Mouse (Mus musculus): ENCODE data around the gene Gm13276.
"Not testable (repeated sequence)": the region's sequence is repeated elsewhere in the genome, so short reads cannot be mapped to it uniquely, and the experiment has no call there.

Gene Gm13276

GRCm38 (mm10) chr4:88782335-88782734, 3.2 kb upstream of the Gm13276 start:
- DNase-seq (ENCODE audit: low read depth), result not testable (repeated sequence)

DNA sequence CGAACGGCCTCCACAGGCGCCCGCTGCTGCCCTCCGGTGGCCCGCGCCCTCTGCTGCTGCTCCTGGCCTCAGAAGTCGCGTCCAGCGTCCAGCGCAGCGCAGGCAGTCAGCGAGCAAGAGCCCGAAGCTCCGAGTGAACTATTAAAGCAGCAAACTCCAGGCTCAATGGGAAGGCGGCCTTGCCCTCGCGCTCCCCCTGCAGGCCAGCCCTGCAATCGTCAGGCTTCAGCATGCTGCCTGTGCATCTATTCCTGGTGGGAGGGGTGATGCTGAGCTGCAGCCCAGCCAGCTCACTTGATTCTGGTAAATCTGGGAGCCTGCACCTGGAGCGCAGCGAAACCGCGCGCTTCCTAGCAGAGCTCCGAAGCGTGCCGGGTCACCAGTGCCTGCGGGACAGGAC, 2.9 kb downstream of the Gm13276 start, which contains the start of gene Gm13277:
Gene Gm13277, plus strand, starts transcription at position 231 of the 400 bp plus-strand sequence.
- not testable (repeated sequence) for DNase-seq (ENCODE audit: low read depth)

DNA sequence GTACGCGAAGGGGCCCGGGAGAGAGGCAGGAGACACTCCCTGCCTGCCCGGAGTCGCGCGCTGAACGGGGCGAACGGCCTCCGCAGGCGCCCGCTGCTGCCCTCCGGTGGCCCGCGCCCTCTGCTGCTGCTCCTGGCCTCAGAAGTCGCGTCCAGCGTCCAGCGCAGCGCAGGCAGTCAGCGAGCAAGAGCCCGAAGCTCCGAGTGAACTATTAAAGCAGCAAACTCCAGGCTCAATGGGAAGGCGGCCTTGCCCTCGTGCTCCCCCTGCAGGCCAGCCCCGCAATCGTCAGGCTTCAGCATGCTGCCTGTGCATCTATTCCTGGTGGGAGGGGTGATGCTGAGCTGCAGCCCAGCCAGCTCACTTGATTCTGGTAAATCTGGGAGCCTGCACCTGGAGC, 5.7 kb downstream of the Gm13276 start, which contains the start of gene Gm13278:
Gene Gm13278, plus strand, starts transcription at position 301 of the 400 bp plus-strand sequence.
- DNase-seq (ENCODE audit: low read depth), result not testable (repeated sequence)

GRCm38 (mm10) chr4:88793936-88794675, 8.6 kb downstream of the Gm13276 start, which contains the start of gene Gm13275:
Gm13275 (plus strand) TSS chr4:88794487.
- DNase-seq (ENCODE audit: low read depth), result not testable (repeated sequence)

- not testable (repeated sequence) for DNase-seq (ENCODE audit: low read depth)
These were observed 11.6 kb downstream of the Gm13276 start, which contains the start of gene Gm13279 for GRCm38 (mm10) chr4:88797097-88797496. Gm13279 (plus strand) TSS chr4:88797397.

GRCm38 (mm10) chr4:88799365-88799764, 13.9 kb downstream of the Gm13276 start, which contains the start of gene Gm13285:
Gm13285 (plus strand) TSS chr4:88799665.
- not testable (repeated sequence) for DNase-seq (ENCODE audit: low read depth)

GRCm38 (mm10) chr4:88802954-88803353, 17.4 kb downstream of the Gm13276 start, which contains the start of gene Gm13287:
Gm13287 (plus strand) TSS chr4:88803254.
- not testable (repeated sequence) for DNase-seq (ENCODE audit: low read depth)

DNA sequence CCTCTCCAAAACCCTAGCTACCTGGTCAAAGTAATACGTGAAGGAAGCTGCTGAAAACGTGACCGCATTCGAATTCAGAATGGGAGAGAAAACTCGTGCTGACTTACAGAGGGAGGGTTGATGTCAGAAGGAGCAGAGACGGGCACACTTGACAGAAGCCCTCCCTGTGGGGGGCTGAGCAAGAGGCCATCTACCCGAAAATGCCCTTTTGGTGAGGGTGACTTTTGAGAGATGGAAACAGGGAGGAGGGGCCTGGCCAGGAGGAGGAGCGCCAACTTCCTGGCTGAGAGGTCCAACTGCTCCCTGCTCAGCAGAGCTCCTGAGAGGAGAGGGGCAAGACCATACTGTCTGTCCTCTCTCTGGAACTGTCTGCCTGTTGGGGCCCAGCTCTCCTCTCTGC, 19.7 kb downstream of the Gm13276 start, which contains the start of gene Gm13288:
Gene Gm13288, plus strand, starts transcription at position 301 of the 400 bp plus-strand sequence.
- DNase-seq (ENCODE audit: low read depth), result not testable (repeated sequence)

- not testable (repeated sequence) for DNase-seq (ENCODE audit: low read depth)
These were observed 20.3 kb downstream of the Gm13276 start for GRCm38 (mm10) chr4:88805761-88806160.

GRCm38 (mm10) chr4:88815928-88816327, 30.4 kb downstream of the Gm13276 start, which contains the start of gene Ifna7:
Ifna7 (plus strand) TSS chr4:88816228.
- DNase-seq (ENCODE audit: low read depth), result no peak

DNA sequence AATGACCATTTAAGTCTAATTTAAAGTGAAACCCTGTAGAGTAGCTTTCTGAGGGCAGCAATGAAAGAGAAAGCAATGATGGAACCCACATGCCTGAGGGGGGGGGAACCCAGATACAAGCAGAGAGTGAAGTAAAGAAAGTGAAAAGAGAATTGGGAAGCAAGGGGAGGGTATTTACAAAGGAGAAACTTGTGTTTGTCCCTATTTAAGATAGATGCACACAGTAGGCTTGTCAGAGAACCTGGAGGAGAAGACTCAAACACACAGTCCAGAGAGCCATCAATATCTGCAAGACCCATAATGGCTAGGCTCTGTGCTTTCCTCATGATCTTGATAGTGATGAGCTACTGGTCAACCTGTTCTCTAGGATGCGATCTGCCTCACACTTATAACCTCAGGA, 34.1 kb downstream of the Gm13276 start, which contains the start of gene Ifna11:
Gene Ifna11, plus strand, starts transcription at position 301 of the 400 bp plus-strand sequence.
- DNase-seq (ENCODE audit: low read depth), result no peak

DNA sequence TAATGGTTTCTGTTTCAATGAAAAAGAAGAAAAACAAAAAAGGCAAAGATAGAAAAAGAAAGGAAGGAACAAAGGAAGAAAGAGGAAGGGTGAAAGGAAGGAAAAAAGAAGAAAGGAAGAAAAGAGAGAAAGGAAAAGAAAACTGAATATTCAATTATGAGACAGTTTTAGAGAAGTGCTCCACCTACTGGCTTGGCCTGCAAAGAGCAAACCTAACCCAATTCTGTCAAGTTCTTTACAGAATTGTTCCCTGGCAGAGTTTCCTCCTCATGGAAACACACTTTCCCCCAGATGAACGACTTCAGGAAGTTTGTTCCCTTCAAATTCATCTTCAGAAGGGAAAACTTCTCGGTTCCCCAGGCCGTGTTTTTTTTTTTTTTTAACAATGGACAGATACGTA, 37.5 kb downstream of the Gm13276 start:
- DNase-seq (ENCODE audit: low read depth), result peak; percentile 32

DNA sequence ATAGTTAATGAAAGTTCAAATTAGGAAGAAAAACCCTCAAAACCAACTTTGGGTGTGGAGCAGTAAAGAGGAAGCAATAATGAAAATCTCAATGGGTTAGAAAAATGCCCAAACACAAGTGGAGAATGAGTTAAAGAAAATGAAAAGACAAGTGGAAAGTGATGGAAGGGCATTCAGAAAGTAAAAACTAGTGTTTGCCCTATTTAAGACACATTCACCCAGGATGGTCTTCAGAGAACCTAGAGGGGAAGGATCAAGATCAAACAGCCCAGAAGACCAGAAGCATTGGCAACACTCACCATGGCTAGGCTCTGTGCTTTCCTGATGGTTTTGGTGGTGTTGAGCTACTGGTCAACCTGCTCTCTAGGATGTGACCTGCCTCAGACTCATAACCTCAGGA, 41.6 kb downstream of the Gm13276 start, which contains the start of gene Ifna6:
Gene Ifna6, plus strand, starts transcription at position 301 of the 400 bp plus-strand sequence.
- not testable (repeated sequence) for DNase-seq (ENCODE audit: low read depth)

DNA sequence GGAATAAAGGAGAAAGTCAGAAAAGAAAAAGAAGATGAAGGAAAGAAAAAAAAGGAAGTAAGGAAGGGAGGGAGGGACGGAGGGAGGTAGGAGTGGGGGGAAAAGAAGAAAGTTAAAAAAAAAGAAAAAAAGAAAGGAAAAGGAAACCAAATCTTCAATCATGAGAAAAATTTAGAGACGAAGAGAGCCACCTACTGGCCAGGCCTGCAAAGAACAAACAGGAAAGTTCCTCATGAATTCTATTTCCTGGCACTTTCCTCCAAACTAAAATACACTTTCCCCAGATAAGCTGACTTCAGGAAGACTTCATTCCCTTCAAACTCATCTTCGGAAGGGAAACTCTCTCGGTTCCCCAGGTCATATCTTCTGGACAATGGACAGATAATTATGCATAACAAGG, 45.0 kb downstream of the Gm13276 start:
- peak; percentile 61 for DNase-seq (ENCODE audit: low read depth)

DNA sequence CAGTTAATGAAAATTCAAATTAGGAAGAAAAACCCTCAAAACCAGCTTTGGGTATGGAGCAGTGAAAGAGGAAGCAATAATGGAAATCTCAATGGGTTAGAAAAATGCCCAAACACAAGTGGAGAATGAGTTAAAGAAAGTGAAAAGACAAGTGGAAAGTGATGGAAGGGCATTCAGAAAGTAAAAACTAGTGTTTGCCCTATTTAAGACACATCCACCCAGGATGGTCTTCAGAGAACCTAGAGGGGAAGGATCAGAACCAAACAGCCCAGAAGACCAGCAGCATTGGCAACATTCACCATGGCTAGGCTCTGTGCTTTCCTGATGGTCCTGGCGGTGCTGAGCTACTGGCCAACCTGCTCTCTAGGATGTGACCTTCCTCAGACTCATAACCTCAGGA, 49.7 kb downstream of the Gm13276 start, which contains the start of gene Ifna5:
Gene Ifna5, plus strand, starts transcription at position 301 of the 400 bp plus-strand sequence.
- not testable (repeated sequence) for DNase-seq (ENCODE audit: low read depth)
